Comparison of ENCODE assay signal across 8 mouse cellular contexts in genomic region chr10:61064635-61065034, GRCm38 (mm10). TPM values are rescaled to one million over a fixed set of nuclear protein-coding genes. Genes with fewer than 3 reads are reported as not detected.
DNase-seq lines count a peak whose midpoint lies in the region; ATAC-seq and TF ChIP-seq lines count a peak whose summit lies in the region.
"Had no signal": no experiment of that assay in that cellular context is flagged by ENCODE, and none has a peak within 500 bp of the region (broad histone marks: within the 10 kb centered on the region; RNA-seq: fewer than 3 reads in every experiment).

No protein-coding gene starts in this region.

- no peak overlapping the region for H3K4me2 ChIP-seq in kidney, postnatal 0 days (ENCODE audit: low read length)
- no peak overlapping the region for H3K4me2 ChIP-seq in kidney, embryonic 16.5 days (replicated peaks; ENCODE audit: low read depth, low read length)
- no peak overlapping the region for H3K4me2 ChIP-seq in liver, postnatal 0 days (ENCODE audit: low read depth, low read length)

- no peak for TF ChIP-seq POLR2A in MEL (IDR thresholded peaks at IDR 0.05; ENCODE audit: control insufficient read depth in 1 of 2, insufficient read depth in 1 of 2, low read depth in 1 of 2, low read length in 2 of 2, poor library complexity in 1 of 2)

- H3K4me1 ChIP-seq in kidney, postnatal 0 days (replicated peaks; ENCODE audit: insufficient read depth, low read length): peaks cover 8% of the 10 kb centered on the region; the same call in 1 of the 2 replicates
- peaks cover 22% of the 10 kb centered on the region for H3K4me1 ChIP-seq in kidney, embryonic 16.5 days (ENCODE audit: insufficient read depth, low read length)
- 0 out of 4 replicates have a peak, but pooled peaks cover 0 to 3% of the 10 kb centered on the region in 2 experiments for H3K4me1 ChIP-seq in MEL (ENCODE audit: control insufficient read depth in 1 of 2, insufficient read depth in 2 of 2, low read length in 2 of 2)
- peaks cover 3% of the 10 kb centered on the region; the same call in 1 of the 2 replicates for H3K4me1 ChIP-seq in liver, postnatal 0 days (ENCODE audit: insufficient read depth)

- no peak overlapping the region for H3K27ac ChIP-seq in kidney, postnatal 0 days
- no peak overlapping the region for H3K27ac ChIP-seq in kidney, embryonic 16.5 days (ENCODE audit: low read length)
- no peak overlapping the region for H3K27ac ChIP-seq in MEL (ENCODE audit: control insufficient read depth, low read depth, low read length)
- no peak overlapping the region for H3K27ac ChIP-seq in liver, postnatal 0 days (ENCODE audit: low read depth)

- H3K9me3 ChIP-seq in kidney, postnatal 0 days (replicated peaks; ENCODE audit: low read length): no peaks in the 10 kb centered on the region
- no peaks in the 10 kb centered on the region for H3K9me3 ChIP-seq in kidney, embryonic 16.5 days (ENCODE audit: low read length)
- H3K9me3 ChIP-seq in MEL (replicated peaks; ENCODE audit: insufficient read depth, low read length): no peaks in the 10 kb centered on the region
- H3K9me3 ChIP-seq in liver, postnatal 0 days (ENCODE audit: low read length): no peaks in the 10 kb centered on the region

- WGBS in kidney, postnatal 0 days: 19% methylated on average over 8 of the region's 8 CpGs
- 16% methylated on average over 8 of the region's 8 CpGs for WGBS in kidney, embryonic 16.5 days
- 18% methylated on average over 8 of the region's 8 CpGs for WGBS in liver, postnatal 0 days (ENCODE audit: insufficient replicate concordance)

- H3K4me3 ChIP-seq in kidney, postnatal 0 days (replicated peaks; ENCODE audit: low read depth, low read length): no peak overlapping the region
- H3K4me3 ChIP-seq in kidney, embryonic 16.5 days (ENCODE audit: low read length): no peak overlapping the region
- H3K4me3 ChIP-seq in MEL (ENCODE audit: control insufficient read depth in 1 of 2, insufficient read depth in 1 of 2, low read depth in 2 of 2, low read length in 2 of 2): no peak overlapping the region
- no peak overlapping the region for H3K4me3 ChIP-seq in liver, postnatal 0 days (ENCODE audit: low read depth, low read length)

- peak; percentile 51 for DNase-seq in kidney, postnatal 0 days (ENCODE audit: low spot score)
- peak; percentile 28 for DNase-seq in MEL (ENCODE audit: low read depth, low spot score)
- peak; percentile 55 for DNase-seq in liver, postnatal 0 days
- DNase-seq in gastrocnemius, postnatal 10 days: no peak
- DNase-seq in thymus, postnatal 10 days (ENCODE audit: low spot score in 2 of 2): no peak
- DNase-seq: layer of hippocampus, adult 9-11 months had no signal

- H3K79me2 ChIP-seq in MEL (ENCODE audit: control insufficient read depth, insufficient read depth, low read length, poor library complexity): no peaks in the 10 kb centered on the region

- no peak overlapping the region for H3K9ac ChIP-seq in kidney, postnatal 0 days (ENCODE audit: low read depth, low read length)
- no peak overlapping the region for H3K9ac ChIP-seq in kidney, embryonic 16.5 days (replicated peaks; ENCODE audit: low read length)
- H3K9ac ChIP-seq in MEL (ENCODE audit: control insufficient read depth, low read depth, low read length, poor library complexity, severe bottlenecking): no peak overlapping the region
- H3K9ac ChIP-seq in liver, postnatal 0 days (replicated peaks): no peak overlapping the region

- no peaks in the 10 kb centered on the region for H3K36me3 ChIP-seq in kidney, postnatal 0 days (ENCODE audit: insufficient read depth, low read length)
- no peaks in the 10 kb centered on the region for H3K36me3 ChIP-seq in kidney, embryonic 16.5 days (ENCODE audit: insufficient read depth, low read length)
- no peaks in the 10 kb centered on the region for H3K36me3 ChIP-seq in MEL (ENCODE audit: control insufficient read depth in 1 of 2, insufficient read depth in 2 of 2, low read length in 2 of 2)
- H3K36me3 ChIP-seq in liver, postnatal 0 days (replicated peaks; ENCODE audit: insufficient read depth, low read length): no peaks in the 10 kb centered on the region

- no peak for TF ChIP-seq EP300 in MEL (IDR thresholded peaks at IDR 0.05; ENCODE audit: low read depth in 1 of 2, low read length in 2 of 2)
- no peak for TF ChIP-seq EP300 in liver, postnatal 0 days (IDR thresholded peaks at IDR 0.05; ENCODE audit: low read depth)

- no peak for TF ChIP-seq CTCF in kidney, postnatal 0 days (IDR thresholded peaks at IDR 0.05; ENCODE audit: low read depth)
- TF ChIP-seq CTCF in MEL (IDR thresholded peaks at IDR 0.05 in 2 of 3, conservative IDR thresholded peaks at IDR 0.05 in 1 of 3; ENCODE audit: control insufficient read depth in 1 of 3, insufficient read depth in 1 of 3, low read depth in 2 of 3, low read length in 3 of 3, poor library complexity in 1 of 3, severe bottlenecking in 1 of 3): no peak
- TF ChIP-seq CTCF in liver, postnatal 0 days (IDR thresholded peaks at IDR 0.05; ENCODE audit: low read depth): no peak

- no peaks in the 10 kb centered on the region for H3K27me3 ChIP-seq in kidney, postnatal 0 days (ENCODE audit: insufficient read depth, low read length)
- no peaks in the 10 kb centered on the region for H3K27me3 ChIP-seq in kidney, embryonic 16.5 days (ENCODE audit: insufficient read depth, low read length)
- no peaks in the 10 kb centered on the region for H3K27me3 ChIP-seq in MEL (ENCODE audit: control insufficient read depth in 1 of 2, insufficient read depth in 2 of 2, low read length in 2 of 2)
- no peaks in the 10 kb centered on the region for H3K27me3 ChIP-seq in liver, postnatal 0 days (ENCODE audit: insufficient read depth, low read length)

- TF ChIP-seq RAD21 in MEL (IDR thresholded peaks at IDR 0.05; ENCODE audit: low read depth, low read length): no peak

- no peak for ATAC-seq in kidney, postnatal 0 days (replicated peaks; ENCODE audit: low FRiP score, low read depth)
- ATAC-seq in kidney, embryonic 16.5 days (ENCODE audit: low FRiP score, low TSS enrichment): no peak
- peak; percentile 67 for ATAC-seq in common myeloid progenitor, adult 5-6 weeks (replicated peaks; ENCODE audit: low read depth, poor library complexity, severe bottlenecking)
- ATAC-seq in liver, postnatal 0 days: no peak

TF ChIP-seq in MEL, 35 proteins besides CTCF, POLR2A, EP300 and RAD21:
- no peak for TF ChIP-seq MAZ (IDR thresholded peaks at IDR 0.05; ENCODE audit: low read depth, low read length)
- no peak for TF ChIP-seq E2F4 (IDR thresholded peaks at IDR 0.05; ENCODE audit: borderline replicate concordance, low read depth, low read length)

RNA-seq across cellular contexts. Expression of gene Pcbd1, which starts 24.5 kb away (rescaled TPM):
- polyA plus RNA-seq in kidney, postnatal 0 days (2015; fragmentation: Nextera tagmentation; extraction: Ambion mirVana): 356 and 370 TPM in 2 replicates
- polyA plus RNA-seq in kidney, embryonic 16.5 days (2015; fragmentation: Nextera tagmentation; extraction: Ambion mirVana): 183 TPM in 2 replicates
- not detected in 2 replicates for total RNA-seq in MEL (2012; rRNA removed)
- polyA plus RNA-seq in MEL (2012; ENCODE audit: insufficient read depth in 1 of 2, insufficient read length in 2 of 2, low read depth in 1 of 2, low replicate concordance in 2 of 2, missing spikeins in 1 of 2): not detected
- 2.4 and 3.5 TPM in 2 replicates for total RNA-seq in common myeloid progenitor, adult 5-6 weeks (2017)
- polyA plus RNA-seq in liver, postnatal 0 days (2015; fragmentation: Nextera tagmentation; extraction: Ambion mirVana): 333 and 355 TPM in 2 replicates
- total RNA-seq in gastrocnemius, postnatal 10 days (2021): 1 to 10 TPM; 3.6 to 4.9 TPM

Comparison
In these comparisons a context has a peak if more than half of its experiments do, and no peak if none do; other contexts are left out.
1. DNase-seq: peak in kidney, postnatal 0 days (single experiment), MEL (single experiment) and liver, postnatal 0 days (single experiment); none in gastrocnemius, postnatal 10 days (single experiment) and thymus, postnatal 10 days (0 of 2).
2. RNA of gene Pcbd1, which starts 24.5 kb away (polyA plus RNA-seq): 356 to 370 TPM in kidney, postnatal 0 days, 333 to 355 TPM in liver, postnatal 0 days and 183 TPM in kidney, embryonic 16.5 days; not detected in MEL; every median in the first group is over 100 times any median in the second.